Mouse (Mus musculus) small intestine, adult 2 months (tissue): ENCODE results near the gene Tprg.

ENCODE experiments used
- CTCF ChIP-seq: fragments of 200-500 bp; IDR thresholded peaks from 2 replicates; pipeline ENCODE4 v1.5.1; 2012; ENCODE audit warnings: low read depth, mild to moderate bottlenecking, control low read depth, inconsistent platforms, low read length, moderate library complexity, mixed read lengths; ENCODE audit not compliant: insufficient replicate concordance, insufficient read length; ENCODE audit errors: extremely low read depth
- POLR2A ChIP-seq: fragments of 200-500 bp; IDR thresholded peaks from 2 replicates; pipeline ENCODE4 v1.6.1; 2012; ENCODE audit warnings: low read depth, mild to moderate bottlenecking, control low read depth, inconsistent platforms, low read length, moderate library complexity

GRCm38 (mm10) chr16:25424915-25425314 is 138.3 kb downstream of the Tprg start:
- TF ChIP-seq CTCF (no peak), POLR2A (no peak)
